Comparison of ENCODE assay signal across 24 mouse cellular contexts in the genomic region with DNA sequence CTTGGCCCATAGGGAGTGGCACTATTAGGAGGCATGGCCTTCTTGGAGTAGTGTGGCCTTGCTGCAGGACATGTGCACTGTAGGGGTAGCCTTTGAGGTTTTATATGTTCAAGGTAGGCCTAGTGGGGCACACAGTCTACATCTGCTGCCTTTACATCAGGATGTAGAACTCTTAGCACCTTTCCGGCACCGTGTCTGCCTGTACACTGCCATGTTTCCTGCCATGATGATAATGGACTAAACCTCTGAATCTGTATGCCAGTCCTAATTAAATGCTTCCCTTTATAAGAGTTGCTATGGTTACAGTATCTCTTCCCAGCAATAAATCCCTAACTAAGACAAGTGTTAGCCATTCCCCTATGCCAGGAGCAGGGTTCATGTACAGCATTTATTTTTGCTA.
A peak's percentile ranks its signal among the peaks of the same experiment; 100 is the strongest.
DNase-seq lines count a peak whose midpoint lies in the region; ATAC-seq and TF ChIP-seq lines count a peak whose summit lies in the region.
"Had no signal": no experiment of that assay in that cellular context is flagged by ENCODE, and none has a peak within 500 bp of the region (broad histone marks: within the 10 kb centered on the region; RNA-seq: fewer than 3 reads in every experiment).

No protein-coding gene starts in this region.

- no peak overlapping the region for H3K4me3 ChIP-seq in hindbrain, embryonic 14.5 days (replicated peaks; ENCODE audit: low read length)
- H3K4me3 ChIP-seq in hindbrain, embryonic 10.5 days, result no peak overlapping the region
- no peak overlapping the region for H3K4me3 ChIP-seq in neural tube, embryonic 11.5 days (ENCODE audit: low read depth, low read length)
- H3K4me3 ChIP-seq in midbrain, postnatal 0 days (ENCODE audit: low read depth, low read length), result no peak overlapping the region
- H3K4me3 ChIP-seq: embryonic facial prominence, embryonic 12.5 days; kidney, embryonic 15.5 days; limb, embryonic 13.5 days; liver, embryonic 12.5 days had no signal

- no peaks in the 10 kb centered on the region for H3K27me3 ChIP-seq in hindbrain, embryonic 14.5 days (ENCODE audit: control insufficient read depth, insufficient read depth, low read length)
- no peaks in the 10 kb centered on the region for H3K27me3 ChIP-seq in hindbrain, embryonic 10.5 days (ENCODE audit: insufficient read depth, poor library complexity, severe bottlenecking)
- no peaks in the 10 kb centered on the region for H3K27me3 ChIP-seq in neural tube, embryonic 11.5 days (ENCODE audit: control insufficient read depth, insufficient read depth, low read length)
- H3K27me3 ChIP-seq in midbrain, postnatal 0 days (ENCODE audit: insufficient read depth, low read length), result no peaks in the 10 kb centered on the region
- H3K27me3 ChIP-seq: CH12.LX; embryonic facial prominence, embryonic 12.5 days; kidney, embryonic 15.5 days; limb, embryonic 13.5 days; liver, embryonic 12.5 days; Patski had no signal

- H3K4me1 ChIP-seq in hindbrain, embryonic 14.5 days (replicated peaks; ENCODE audit: control insufficient read depth, insufficient read depth, low read length), result no peaks in the 10 kb centered on the region
- peaks cover 2% of the 10 kb centered on the region; the same call in 1 of the 2 replicates for H3K4me1 ChIP-seq in hindbrain, embryonic 10.5 days (replicated peaks)
- H3K4me1 ChIP-seq in neural tube, embryonic 11.5 days (ENCODE audit: control insufficient read depth, insufficient read depth, low read length), result no peaks in the 10 kb centered on the region
- H3K4me1 ChIP-seq in midbrain, postnatal 0 days (ENCODE audit: insufficient read depth, low read length), result no peaks in the 10 kb centered on the region

- TF ChIP-seq CTCF in midbrain, postnatal 0 days (IDR thresholded peaks at IDR 0.05), result no peak

- H3K9ac ChIP-seq in hindbrain, embryonic 14.5 days, result no peak overlapping the region
- no peak overlapping the region for H3K9ac ChIP-seq in neural tube, embryonic 11.5 days (ENCODE audit: low read length)
- H3K9ac ChIP-seq in midbrain, postnatal 0 days (replicated peaks; ENCODE audit: low read length, poor library complexity, severe bottlenecking), result no peak overlapping the region
- H3K9ac ChIP-seq: embryonic facial prominence, embryonic 12.5 days; forebrain, postnatal 0 days; kidney, embryonic 15.5 days; limb, embryonic 13.5 days; liver, embryonic 12.5 days had no signal

- H3K36me3 ChIP-seq in hindbrain, embryonic 14.5 days (replicated peaks; ENCODE audit: control insufficient read depth, insufficient read depth), result no peaks in the 10 kb centered on the region
- no peaks in the 10 kb centered on the region for H3K36me3 ChIP-seq in hindbrain, embryonic 10.5 days
- no peaks in the 10 kb centered on the region for H3K36me3 ChIP-seq in neural tube, embryonic 11.5 days (ENCODE audit: control insufficient read depth, insufficient read depth, low read length)
- no peaks in the 10 kb centered on the region for H3K36me3 ChIP-seq in midbrain, postnatal 0 days (ENCODE audit: insufficient read depth, low read length)
- H3K36me3 ChIP-seq: embryonic facial prominence, embryonic 12.5 days; G1E; kidney, embryonic 15.5 days; limb, embryonic 13.5 days; liver, embryonic 12.5 days had no signal

- H3K4me2 ChIP-seq in hindbrain, embryonic 14.5 days (replicated peaks), result no peak overlapping the region
- no peak overlapping the region for H3K4me2 ChIP-seq in neural tube, embryonic 11.5 days (ENCODE audit: low read depth)
- no peak overlapping the region for H3K4me2 ChIP-seq in midbrain, postnatal 0 days (ENCODE audit: low read depth, low read length, poor library complexity, severe bottlenecking)
- H3K4me2 ChIP-seq: embryonic facial prominence, embryonic 12.5 days; heart, embryonic 11.5 days; kidney, embryonic 15.5 days; limb, embryonic 13.5 days; liver, embryonic 12.5 days had no signal

- no peak for DNase-seq in hindbrain, embryonic 14.5 days (ENCODE audit: low spot score)
- no peak for DNase-seq in hindbrain, embryonic 10.5 days (ENCODE audit: low spot score)
- DNase-seq in neural tube, embryonic 11.5 days (ENCODE audit: low spot score), result no peak
- DNase-seq in neural tube, embryonic 10.5 days (ENCODE audit: extremely low spot score, low spot score), result no peak
- DNase-seq in midbrain, postnatal 0 days (ENCODE audit: low spot score), result no peak
- DNase-seq in adrenal gland, adult 2 months, result no peak
- DNase-seq in left cerebral cortex, postnatal 36 days (ENCODE audit: low spot score in 2 of 2), result no peak
- DNase-seq: B cell, adult 2 months; cerebellum, adult 18-20 months; cerebellum, postnatal 14 days; forebrain, postnatal 0 days; gastrocnemius, postnatal 14 days; heart, adult 11 months; lung, adult 2 months; retina, postnatal 1 day had no signal

- WGBS in hindbrain, embryonic 14.5 days, result 69% methylated on average over 2 of the region's 2 CpGs
- WGBS in hindbrain, embryonic 10.5 days, result 95% methylated on average over 2 of the region's 2 CpGs
- WGBS in neural tube, embryonic 11.5 days, result 92% methylated on average over 2 of the region's 2 CpGs
- WGBS in midbrain, postnatal 0 days, result 61% methylated on average over 2 of the region's 2 CpGs

- H3K27ac ChIP-seq in hindbrain, embryonic 14.5 days, result no peak overlapping the region
- H3K27ac ChIP-seq in hindbrain, embryonic 10.5 days, result no peak overlapping the region
- H3K27ac ChIP-seq in neural tube, embryonic 11.5 days (ENCODE audit: low read depth, low read length), result no peak overlapping the region
- no peak overlapping the region for H3K27ac ChIP-seq in midbrain, postnatal 0 days (ENCODE audit: low read depth, low read length)
- H3K27ac ChIP-seq: embryonic facial prominence, embryonic 12.5 days; liver, embryonic 12.5 days had no signal

- intact Hi-C loops in left cerebral cortex, postnatal 36 days (cut with DNase I), result no loop called here

- H3K9me3 ChIP-seq in hindbrain, embryonic 14.5 days (ENCODE audit: control insufficient read depth, low read length), result no peaks in the 10 kb centered on the region
- no peaks in the 10 kb centered on the region for H3K9me3 ChIP-seq in hindbrain, embryonic 10.5 days
- H3K9me3 ChIP-seq in neural tube, embryonic 11.5 days (ENCODE audit: control insufficient read depth, low read length), result no peaks in the 10 kb centered on the region
- H3K9me3 ChIP-seq in midbrain, postnatal 0 days (ENCODE audit: low read length), result no peaks in the 10 kb centered on the region
- H3K9me3 ChIP-seq: embryonic facial prominence, embryonic 12.5 days; G1E; kidney, embryonic 15.5 days; limb, embryonic 13.5 days; liver, embryonic 12.5 days had no signal

- ATAC-seq in hindbrain, embryonic 14.5 days (ENCODE audit: low FRiP score), result peak; percentile 38; the same call in 1 of the 2 replicates
- peak; percentile 63 for ATAC-seq in neural tube, embryonic 11.5 days (ENCODE audit: insufficient read depth, low FRiP score, low TSS enrichment)
- ATAC-seq in midbrain, postnatal 0 days (ENCODE audit: low FRiP score), result peak; percentile 41; the same call in 1 of the 2 replicates
- ATAC-seq: forebrain, postnatal 0 days; intestine, embryonic 16.5 days; liver, embryonic 12.5 days; Patski had no signal
